Mouse (Mus musculus) olfactory bulb, adult 2 months (tissue): ENCODE measurements around the gene P4hb.

Experiments
- CTCF ChIP-seq: fragments of 200-500 bp; IDR thresholded peaks from 2 replicates; pipeline ENCODE4 v1.5.1; 2012; ENCODE audit warnings: low read depth, mild to moderate bottlenecking, low read length, moderate library complexity; ENCODE audit not compliant: insufficient read depth
- POLR2A ChIP-seq: fragments of 200-500 bp; IDR thresholded peaks from 2 replicates; pipeline ENCODE4 v1.6.1; 2012; ENCODE audit warnings: mild to moderate bottlenecking, low read depth, low read length, moderate library complexity; ENCODE audit not compliant: insufficient read depth

DNA sequence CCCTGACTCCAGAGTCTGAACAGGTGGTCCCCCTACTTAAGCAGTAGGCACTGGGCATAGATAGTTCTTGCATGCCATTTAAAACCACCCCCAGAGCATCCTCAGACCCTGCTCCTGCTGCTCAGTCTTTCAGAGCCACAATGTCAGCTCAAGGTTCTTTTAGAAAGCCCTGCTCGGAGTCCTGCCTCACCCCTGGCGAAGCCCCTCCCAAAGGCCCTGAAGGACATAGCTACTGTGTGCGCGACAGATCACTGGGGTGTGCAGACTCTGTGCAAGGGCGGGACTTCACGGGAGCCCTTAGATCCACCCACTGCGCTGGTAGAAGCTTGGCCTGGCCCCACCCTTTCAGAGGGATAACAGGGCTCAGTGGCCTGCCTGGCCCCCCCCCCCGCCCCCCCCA, 36.2 kb upstream of the P4hb start:
- TF ChIP-seq CTCF, result no peak
- TF ChIP-seq POLR2A, result no peak
